Mouse (Mus musculus) granulocyte monocyte progenitor cell, adult 5-6 weeks (primary cell): ENCODE results near the gene Gm17332. TPM values are rescaled to one million over a fixed set of nuclear protein-coding genes. Genes with fewer than 3 reads are reported as not detected.
"Not testable (repeated sequence)": the region's sequence is repeated elsewhere in the genome, so short reads cannot be mapped to it uniquely, and the experiment has no call there.

ENCODE experiments used
- ATAC-seq: replicated peaks from 2 replicates; pipeline ENCODE4 v1.8.0; 2016; ENCODE audit warnings: mild to moderate bottlenecking, moderate TSS enrichment, inconsistent platforms; ENCODE audit not compliant: poor library complexity, severe bottlenecking
- total RNA-seq, 2 experiments: library from RNA; stranded (forward) in 1 of 2; stranded (reverse) in 1 of 2; fragments of 200-712, 200-1000 nt in 1 of 2; fragments of >200 nt in 1 of 2; fragmentation: Nextera tagmentation in 1 of 2; gene quantifications; 2 replicates each; pipeline ENCODE4 v1.2.3; 2014 to 2017

Gene Gm17332
- total RNA-seq (2014; fragmentation: Nextera tagmentation): not detected in 2 replicates
- total RNA-seq (2017): not detected in 2 replicates

DNA sequence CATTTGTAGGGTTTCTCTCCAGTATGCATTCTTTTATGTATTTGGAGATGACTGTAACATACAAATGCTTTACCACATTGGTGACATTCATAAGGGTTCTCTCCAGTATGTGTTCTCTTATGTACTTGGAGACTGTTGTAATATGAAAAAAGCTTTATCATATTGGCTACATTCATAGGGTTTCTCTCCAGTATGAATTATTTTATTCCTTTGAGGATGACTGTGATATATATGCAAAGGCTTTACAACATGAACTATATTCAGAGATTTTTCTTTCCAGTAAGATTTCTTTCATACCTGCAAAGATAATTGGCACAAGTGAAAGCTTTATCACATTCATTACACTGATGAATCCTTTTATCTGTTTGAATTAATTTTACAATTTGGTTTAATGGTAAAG is at the start of gene Gm17332:
Gene Gm17332, minus strand, starts transcription at position 101 of the 400 bp plus-strand sequence.
- ATAC-seq: no peak

DNA sequence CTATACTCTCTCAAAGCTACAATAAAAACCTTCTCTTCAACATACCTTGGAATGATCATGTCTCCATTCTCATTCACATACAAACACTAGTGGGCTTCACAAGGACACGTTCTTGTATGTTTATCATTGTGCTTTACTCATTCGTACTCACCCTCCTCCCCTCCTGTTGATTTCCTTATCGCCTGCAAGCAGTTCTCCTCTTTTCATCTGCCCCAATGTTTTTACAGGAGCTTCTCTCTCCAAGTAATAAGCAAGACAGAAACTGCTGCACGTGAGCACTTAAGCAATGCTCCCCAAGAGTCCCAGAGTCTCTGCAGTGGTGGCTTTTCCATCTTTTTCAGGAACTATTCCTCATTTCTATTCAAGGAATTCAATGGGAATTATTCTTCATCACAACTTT is 47.7 kb upstream of the Gm17332 start:
- no peak for ATAC-seq

GRCm38 (mm10) chr11:31225359-31225758 is 43.1 kb upstream of the Gm17332 start:
- ATAC-seq: no peak

DNA sequence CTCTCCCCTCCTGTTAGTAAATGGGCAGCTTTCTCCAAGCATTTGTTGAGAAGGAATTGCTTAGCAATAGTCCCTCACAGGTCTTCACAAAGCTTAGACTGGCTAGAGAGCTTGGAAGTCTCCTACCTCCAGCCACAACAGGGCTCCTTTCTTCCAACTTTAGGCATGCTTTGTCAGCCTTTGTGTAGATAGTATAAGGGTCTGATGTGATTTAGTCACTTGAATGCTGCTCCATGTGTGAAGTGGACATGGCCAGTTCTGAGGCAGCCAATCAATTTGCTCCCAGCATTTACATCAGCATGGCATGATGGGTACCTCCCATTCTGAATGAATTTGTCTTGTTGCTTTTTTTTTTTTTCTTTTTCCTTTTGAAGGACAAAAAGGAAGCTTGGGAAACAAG is 35.7 kb upstream of the Gm17332 start:
- no peak for ATAC-seq

- ATAC-seq: no peak
Measured at GRCm38 (mm10) chr11:31195621-31196363, 13.5 kb upstream of the Gm17332 start.

DNA sequence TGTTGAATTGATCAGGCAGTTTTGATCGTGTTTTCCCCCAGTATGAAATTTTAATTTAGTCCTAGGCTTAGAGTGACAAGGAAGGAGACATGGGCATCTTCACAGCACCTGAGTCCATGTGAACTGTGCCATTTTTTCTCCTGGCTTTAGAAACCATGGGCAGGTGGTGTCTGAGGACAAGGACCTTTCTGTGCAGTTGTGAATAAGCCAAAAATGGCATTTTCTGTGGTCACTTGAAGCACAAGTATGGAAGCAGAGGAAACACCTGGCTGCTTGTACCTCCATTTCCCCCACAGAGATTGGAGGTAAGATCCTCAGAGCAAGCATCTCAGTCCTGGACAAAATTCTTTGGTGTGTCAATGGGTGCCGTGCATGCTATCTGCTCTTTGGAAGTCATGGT is 12.5 kb upstream of the Gm17332 start:
- ATAC-seq: no peak

- no peak for ATAC-seq
Measured at GRCm38 (mm10) chr11:31170052-31170646, 12.1 kb downstream of the Gm17332 start.

- no peak for ATAC-seq
Measured at GRCm38 (mm10) chr11:31169161-31170051, 12.9 kb downstream of the Gm17332 start.

DNA sequence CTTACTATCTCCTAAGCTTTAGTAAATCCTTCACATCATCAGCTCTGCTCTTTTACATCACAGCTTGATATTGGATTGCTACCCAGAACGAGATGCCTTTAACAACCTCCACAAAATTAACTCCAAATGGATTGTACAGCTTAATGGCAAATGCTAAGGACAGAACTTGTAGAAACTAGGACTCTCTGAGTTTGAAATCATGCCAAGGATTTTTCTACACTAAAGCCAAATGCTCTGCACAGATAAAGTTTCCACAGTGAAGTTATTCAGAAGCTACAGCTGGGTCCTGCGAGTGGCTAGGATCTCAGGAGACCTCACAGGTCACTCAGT is 13.5 kb downstream of the Gm17332 start:
- no peak for ATAC-seq

GRCm38 (mm10) chr11:31157021-31157420 is 25.2 kb downstream of the Gm17332 start:
- no peak for ATAC-seq

- peak; percentile 61; the same call in 1 of the 2 replicates for ATAC-seq
Measured at GRCm38 (mm10) chr11:31138394-31138793, 43.9 kb downstream of the Gm17332 start.

GRCm38 (mm10) chr11:31134824-31135223 is 47.4 kb downstream of the Gm17332 start:
- ATAC-seq: peak; percentile 94

- ATAC-seq: not testable (repeated sequence)
Measured at GRCm38 (mm10) chr11:31133726-31134125, 48.5 kb downstream of the Gm17332 start.

Other genes starting within 250 kb of the Gm17332 start
- 33.5 and 34.9 TPM in 2 replicates for gene Erlec1, start 228.1 kb downstream of the Gm17332 start, total RNA-seq (2014; fragmentation: Nextera tagmentation)
- 27.1 and 33.7 TPM in 2 replicates for gene Erlec1, start 228.1 kb downstream of the Gm17332 start, total RNA-seq (2017)
- gene Chac2, start 196.1 kb downstream of the Gm17332 start, total RNA-seq (2014; fragmentation: Nextera tagmentation): 5.6 and 7.5 TPM in 2 replicates
- 7.8 and 13.9 TPM in 2 replicates for gene Chac2, start 196.1 kb downstream of the Gm17332 start, total RNA-seq (2017)
- gene Stc2, start 187.6 kb upstream of the Gm17332 start, total RNA-seq (2014; fragmentation: Nextera tagmentation): not detected in 2 replicates
- 0.26 and 0.41 TPM in 2 replicates for gene Stc2, start 187.6 kb upstream of the Gm17332 start, total RNA-seq (2017)